Comparison of ENCODE assay signal across 9 mouse cellular contexts in genomic region chr7:45162551-45162950, GRCm38 (mm10). TPM values are rescaled to one million over a fixed set of nuclear protein-coding genes. Genes with fewer than 3 reads are reported as not detected.
DNase-seq lines count a peak whose midpoint lies in the region; ATAC-seq lines count a peak whose summit lies in the region.
"Had no signal": no experiment of that assay in that cellular context is flagged by ENCODE, and none has a peak within 500 bp of the region (broad histone marks: within the 10 kb centered on the region; RNA-seq: fewer than 3 reads in every experiment).

No protein-coding gene starts in this region.

- H3K4me1 ChIP-seq in kidney, embryonic 14.5 days (ENCODE audit: control insufficient read depth, insufficient read depth, low read length): peaks cover 4% of the 10 kb centered on the region
- H3K4me1 ChIP-seq in embryonic facial prominence, embryonic 11.5 days (ENCODE audit: control insufficient read depth, insufficient read depth, low read length): peaks cover 4% of the 10 kb centered on the region; the same call in 1 of the 2 replicates
- peaks cover 16% of the 10 kb centered on the region for H3K4me1 ChIP-seq in hindbrain, embryonic 15.5 days (replicated peaks)
- peaks cover 16% of the 10 kb centered on the region for H3K4me1 ChIP-seq in midbrain, embryonic 15.5 days

- WGBS in kidney, embryonic 14.5 days: 27% methylated on average over 6 of the region's 6 CpGs
- 26% methylated on average over 6 of the region's 6 CpGs for WGBS in embryonic facial prominence, embryonic 11.5 days
- WGBS in hindbrain, embryonic 15.5 days: 20% methylated on average over 6 of the region's 6 CpGs
- 26% methylated on average over 6 of the region's 6 CpGs for WGBS in midbrain, embryonic 15.5 days

- H3K36me3 ChIP-seq in kidney, embryonic 14.5 days (ENCODE audit: control insufficient read depth, insufficient read depth, low read length): peaks cover 13% of the 10 kb centered on the region; the same call in 1 of the 2 replicates
- no peaks in the 10 kb centered on the region; the same call in 1 of the 2 replicates for H3K36me3 ChIP-seq in embryonic facial prominence, embryonic 11.5 days (replicated peaks; ENCODE audit: control insufficient read depth, insufficient read depth, low read depth, low read length)
- H3K36me3 ChIP-seq in hindbrain, embryonic 15.5 days: 0 out of 2 replicates have a peak, but pooled peaks cover 12% of the 10 kb centered on the region
- H3K36me3 ChIP-seq in midbrain, embryonic 15.5 days (replicated peaks): peaks cover 7% of the 10 kb centered on the region; the same call in 1 of the 2 replicates

- no peak overlapping the region for H3K9ac ChIP-seq in kidney, embryonic 14.5 days (ENCODE audit: low read depth, low read length)
- H3K9ac ChIP-seq in embryonic facial prominence, embryonic 11.5 days (replicated peaks; ENCODE audit: low read length): no peak overlapping the region
- peak overlapping the region; percentile 38 for H3K9ac ChIP-seq in hindbrain, embryonic 15.5 days
- peak overlapping the region; percentile 33; the same call in 1 of the 2 replicates for H3K9ac ChIP-seq in midbrain, embryonic 15.5 days

- peak overlapping the region; percentile 34 for H3K4me3 ChIP-seq in kidney, embryonic 14.5 days (ENCODE audit: low read length)
- peak overlapping the region; percentile 24; the same call in 1 of the 2 replicates for H3K4me3 ChIP-seq in embryonic facial prominence, embryonic 11.5 days (ENCODE audit: low read depth, low read length)
- H3K4me3 ChIP-seq in hindbrain, embryonic 15.5 days: peak overlapping the region; percentile 43
- H3K4me3 ChIP-seq in midbrain, embryonic 15.5 days: peak overlapping the region; percentile 41

- DNase-seq in kidney, postnatal 4 days: no peak
- no peak for DNase-seq in embryonic facial prominence, embryonic 11.5 days (ENCODE audit: low spot score)
- DNase-seq in thymus, postnatal 4 days: no peak
- DNase-seq in gastrocnemius, postnatal 10 days: no peak

- H3K27me3 ChIP-seq in kidney, embryonic 14.5 days (ENCODE audit: control insufficient read depth, insufficient read depth, low read length): peaks cover 50% of the 10 kb centered on the region
- H3K27me3 ChIP-seq in embryonic facial prominence, embryonic 11.5 days (ENCODE audit: control insufficient read depth, insufficient read depth, low read length): peaks cover 46% of the 10 kb centered on the region
- H3K27me3 ChIP-seq in hindbrain, embryonic 15.5 days: peaks cover 51% of the 10 kb centered on the region
- peaks cover 45% of the 10 kb centered on the region for H3K27me3 ChIP-seq in midbrain, embryonic 15.5 days (replicated peaks)

- H3K27ac ChIP-seq in kidney, embryonic 14.5 days (ENCODE audit: low read depth, low read length): no peak overlapping the region
- no peak overlapping the region for H3K27ac ChIP-seq in embryonic facial prominence, embryonic 11.5 days (replicated peaks; ENCODE audit: low read depth, low read length)
- peak overlapping the region; percentile 74; the same call in 1 of the 2 replicates for H3K27ac ChIP-seq in hindbrain, embryonic 15.5 days (replicated peaks)
- no peak overlapping the region for H3K27ac ChIP-seq in midbrain, embryonic 15.5 days
- H3K27ac ChIP-seq: macrophage had no signal

- H3K9me3 ChIP-seq in kidney, embryonic 14.5 days (ENCODE audit: control insufficient read depth, low read length): no peaks in the 10 kb centered on the region
- H3K9me3 ChIP-seq in embryonic facial prominence, embryonic 11.5 days (replicated peaks; ENCODE audit: control insufficient read depth, low read length): no peaks in the 10 kb centered on the region; the same call in 1 of the 2 replicates
- H3K9me3 ChIP-seq in hindbrain, embryonic 15.5 days: no peaks in the 10 kb centered on the region
- no peaks in the 10 kb centered on the region for H3K9me3 ChIP-seq in midbrain, embryonic 15.5 days

- no peak; the same call in 1 of the 2 replicates for ATAC-seq in kidney, embryonic 14.5 days (ENCODE audit: low FRiP score, low TSS enrichment)
- ATAC-seq in embryonic facial prominence, embryonic 11.5 days (replicated peaks; ENCODE audit: insufficient number of reproducible peaks, low FRiP score, low TSS enrichment, low read depth): no peak; the same call in none of the 2 replicates
- no peak for ATAC-seq in hindbrain, embryonic 15.5 days (ENCODE audit: low FRiP score, low read depth)
- ATAC-seq in midbrain, embryonic 15.5 days (replicated peaks): no peak
- ATAC-seq in monocyte, adult 5-6 weeks (replicated peaks; ENCODE audit: insufficient number of reproducible peaks, low FRiP score, low TSS enrichment, poor library complexity, severe bottlenecking): no peak; the same call in 1 of the 2 replicates

- peak overlapping the region; percentile 75 for H3K4me2 ChIP-seq in kidney, embryonic 14.5 days (replicated peaks; ENCODE audit: low read depth, low read length)
- peak overlapping the region; percentile 50 for H3K4me2 ChIP-seq in embryonic facial prominence, embryonic 11.5 days (ENCODE audit: low read depth, low read length)
- H3K4me2 ChIP-seq in hindbrain, embryonic 15.5 days: peak overlapping the region; percentile 87
- peak overlapping the region; percentile 78 for H3K4me2 ChIP-seq in midbrain, embryonic 15.5 days

RNA-seq across cellular contexts. Expression of gene Slc17a7, which starts 1.2 kb away (rescaled TPM):
- polyA plus RNA-seq in kidney, embryonic 14.5 days (2014; fragmentation: Nextera tagmentation; extraction: Ambion mirVana): 0.10 and 0.28 TPM in 2 replicates
- 1.1 and 1.6 TPM in 2 replicates for polyA plus RNA-seq in embryonic facial prominence, embryonic 11.5 days (2014; fragmentation: Nextera tagmentation; extraction: Ambion mirVana)
- 0.71 and 1.5 TPM in 2 replicates for polyA plus RNA-seq in hindbrain, embryonic 15.5 days (2015; fragmentation: Nextera tagmentation; extraction: Ambion mirVana)
- 0.59 and 1.0 TPM in 2 replicates for polyA plus RNA-seq in midbrain, embryonic 15.5 days (2015; fragmentation: Nextera tagmentation; extraction: Ambion mirVana)
- total RNA-seq in gastrocnemius, postnatal 10 days (2021): 1 to 10 TPM; 4.7 to 4.9 TPM
- total RNA-seq in monocyte, adult 5-6 weeks (2017): not detected in 3 replicates
- polyA plus RNA-seq: macrophage had no signal

RNA-seq across cellular contexts. Expression of gene Aldh16a1, which starts 8.2 kb away (rescaled TPM):
- polyA plus RNA-seq in kidney, embryonic 14.5 days (2014; fragmentation: Nextera tagmentation; extraction: Ambion mirVana): 46.6 and 58.0 TPM in 2 replicates
- 32.3 and 39.1 TPM in 2 replicates for polyA plus RNA-seq in embryonic facial prominence, embryonic 11.5 days (2014; fragmentation: Nextera tagmentation; extraction: Ambion mirVana)
- polyA plus RNA-seq in hindbrain, embryonic 15.5 days (2015; fragmentation: Nextera tagmentation; extraction: Ambion mirVana): 20.8 and 21.9 TPM in 2 replicates
- 16.1 and 19.8 TPM in 2 replicates for polyA plus RNA-seq in midbrain, embryonic 15.5 days (2015; fragmentation: Nextera tagmentation; extraction: Ambion mirVana)
- 10 to 100 TPM; 23.9 to 28.6 TPM for total RNA-seq in gastrocnemius, postnatal 10 days (2021)
- 28.6 to 46.8 TPM (median 34.2 TPM) in 3 replicates for total RNA-seq in monocyte, adult 5-6 weeks (2017)

RNA-seq across cellular contexts. Expression of gene Pih1d1, which starts 8.4 kb away (rescaled TPM):
- polyA plus RNA-seq in kidney, embryonic 14.5 days (2014; fragmentation: Nextera tagmentation; extraction: Ambion mirVana): 101 and 110 TPM in 2 replicates
- polyA plus RNA-seq in embryonic facial prominence, embryonic 11.5 days (2014; fragmentation: Nextera tagmentation; extraction: Ambion mirVana): 102 and 104 TPM in 2 replicates
- polyA plus RNA-seq in hindbrain, embryonic 15.5 days (2015; fragmentation: Nextera tagmentation; extraction: Ambion mirVana): 92.4 and 98.8 TPM in 2 replicates
- polyA plus RNA-seq in midbrain, embryonic 15.5 days (2015; fragmentation: Nextera tagmentation; extraction: Ambion mirVana): 87.1 and 90.0 TPM in 2 replicates
- total RNA-seq in gastrocnemius, postnatal 10 days (2021): 10 to 100 TPM; 46.6 to 48.2 TPM
- 23.4 to 37.8 TPM (median 26.8 TPM) in 3 replicates for total RNA-seq in monocyte, adult 5-6 weeks (2017)

RNA-seq across cellular contexts. Expression of gene Gfy, which starts 16.8 kb away (rescaled TPM):
- polyA plus RNA-seq in kidney, embryonic 14.5 days (2014; fragmentation: Nextera tagmentation; extraction: Ambion mirVana): not detected in 2 replicates
- 0.52 and 0.81 TPM in 2 replicates for polyA plus RNA-seq in embryonic facial prominence, embryonic 11.5 days (2014; fragmentation: Nextera tagmentation; extraction: Ambion mirVana)
- not detected in 2 replicates for polyA plus RNA-seq in hindbrain, embryonic 15.5 days (2015; fragmentation: Nextera tagmentation; extraction: Ambion mirVana)
- polyA plus RNA-seq in midbrain, embryonic 15.5 days (2015; fragmentation: Nextera tagmentation; extraction: Ambion mirVana): not detected in 2 replicates
- total RNA-seq in gastrocnemius, postnatal 10 days (2021): under 1 TPM; 0.49 to 0.63 TPM
- not detected in 3 replicates for total RNA-seq in monocyte, adult 5-6 weeks (2017)
- polyA plus RNA-seq: macrophage had no signal

RNA-seq across cellular contexts. Expression of gene Pth2, which starts 18.2 kb away (rescaled TPM):
- not detected in 2 replicates for polyA plus RNA-seq in kidney, embryonic 14.5 days (2014; fragmentation: Nextera tagmentation; extraction: Ambion mirVana)
- polyA plus RNA-seq in embryonic facial prominence, embryonic 11.5 days (2014; fragmentation: Nextera tagmentation; extraction: Ambion mirVana): not detected in 2 replicates
- 0.71 and 3.2 TPM in 2 replicates for polyA plus RNA-seq in hindbrain, embryonic 15.5 days (2015; fragmentation: Nextera tagmentation; extraction: Ambion mirVana)
- 0.68 and 0.93 TPM in 2 replicates for polyA plus RNA-seq in midbrain, embryonic 15.5 days (2015; fragmentation: Nextera tagmentation; extraction: Ambion mirVana)
- not detected for total RNA-seq in gastrocnemius, postnatal 10 days (2021)
- not detected in 3 replicates for total RNA-seq in monocyte, adult 5-6 weeks (2017)
- polyA plus RNA-seq: macrophage had no signal

Comparison
In these comparisons a context has a peak if more than half of its experiments do, and no peak if none do; other contexts are left out.
1. H3K9ac ChIP-seq: peak in hindbrain, embryonic 15.5 days (single experiment) and midbrain, embryonic 15.5 days (single experiment); none in kidney, embryonic 14.5 days (single experiment) and embryonic facial prominence, embryonic 11.5 days (single experiment).
2. Peak in every context shown above with its lines, with median percentiles within 50 percentile points of each other: H3K4me2 ChIP-seq and H3K4me3 ChIP-seq.